Mouse (Mus musculus): ENCODE data around the gene Ccdc171. TPM values are rescaled to one million over a fixed set of nuclear protein-coding genes. Genes with fewer than 3 reads are reported as not detected.

Ccdc171 gene
- polyA plus RNA-seq, 1 experiment from 2014 or later: 2.4 TPM

GRCm38 (mm10) chr4:83742806-83743460 is 217.6 kb downstream of the Ccdc171 start:
- Histone ChIP-seq H3K4me1 (replicated peaks; ENCODE audit: insufficient read depth, low read length) (no peaks in the 10 kb centered on the region), H3K27me3 (ENCODE audit: insufficient read depth, low read length) (no peaks in the 10 kb centered on the region), H3K4me3 (replicated peaks; ENCODE audit: low read depth, low read length) (no peak overlapping the region), H3K9ac (ENCODE audit: low read depth, low read length) (no peak overlapping the region), H3K4me2 (ENCODE audit: low read length) (no peak overlapping the region), H3K27ac (no peak overlapping the region), H3K9me3 (replicated peaks; ENCODE audit: low read length) (no peaks in the 10 kb centered on the region), H3K36me3 (ENCODE audit: insufficient read depth, low read length) (no peaks in the 10 kb centered on the region)
- ATAC-seq (replicated peaks; ENCODE audit: low FRiP score, low read depth): no peak
- WGBS: 38% methylated on average over 12 of the region's 12 CpGs
- TF ChIP-seq CTCF (IDR thresholded peaks at IDR 0.05; ENCODE audit: low read depth): no peak
- DNase-seq (ENCODE audit: low spot score): peak; percentile 18

- H3K27me3 ChIP-seq (ENCODE audit: insufficient read depth, low read length): no peaks in the 10 kb centered on the region
- DNase-seq (ENCODE audit: low spot score): no peak
- H3K4me1 ChIP-seq (replicated peaks; ENCODE audit: insufficient read depth, low read length): no peaks in the 10 kb centered on the region
- no peak overlapping the region for H3K4me3 ChIP-seq (replicated peaks; ENCODE audit: low read depth, low read length)
- WGBS: 93% methylated on average over 6 of the region's 6 CpGs
- H3K27ac ChIP-seq: no peak overlapping the region
- no peak overlapping the region for H3K4me2 ChIP-seq (ENCODE audit: low read length)
- no peak for TF ChIP-seq CTCF (IDR thresholded peaks at IDR 0.05; ENCODE audit: low read depth)
- no peaks in the 10 kb centered on the region; the same call in 1 of the 2 replicates for H3K9me3 ChIP-seq (replicated peaks; ENCODE audit: low read length)
- no peaks in the 10 kb centered on the region for H3K36me3 ChIP-seq (ENCODE audit: insufficient read depth, low read length)
- no peak for ATAC-seq (replicated peaks; ENCODE audit: low FRiP score, low read depth)
- no peak overlapping the region for H3K9ac ChIP-seq (ENCODE audit: low read depth, low read length)
Measured at GRCm38 (mm10) chr4:83775136-83775535, 249.8 kb downstream of the Ccdc171 start.

- TF ChIP-seq CTCF (IDR thresholded peaks at IDR 0.05; ENCODE audit: low read depth): no peak
- no peaks in the 10 kb centered on the region for H3K27me3 ChIP-seq (ENCODE audit: insufficient read depth, low read length)
- no peaks in the 10 kb centered on the region; the same call in 1 of the 2 replicates for H3K9me3 ChIP-seq (replicated peaks; ENCODE audit: low read length)
- ATAC-seq (replicated peaks; ENCODE audit: low FRiP score, low read depth) (0 out of 2 replicates have a peak, but pooled peaks have one; percentile 36), DNase-seq (ENCODE audit: low spot score) (no peak)
- H3K4me2 ChIP-seq (ENCODE audit: low read length): no peak overlapping the region
- no peaks in the 10 kb centered on the region for H3K36me3 ChIP-seq (ENCODE audit: insufficient read depth, low read length)
- no peak overlapping the region for H3K4me3 ChIP-seq (replicated peaks; ENCODE audit: low read depth, low read length)
- H3K27ac ChIP-seq: no peak overlapping the region
- 91% methylated on average over 4 of the region's 4 CpGs for WGBS
- H3K9ac ChIP-seq (ENCODE audit: low read depth, low read length): no peak overlapping the region
- H3K4me1 ChIP-seq (replicated peaks; ENCODE audit: insufficient read depth, low read length): no peaks in the 10 kb centered on the region
Measured at GRCm38 (mm10) chr4:83780044-83780443, 254.7 kb downstream of the Ccdc171 start.

- Histone ChIP-seq H3K27ac (no peak overlapping the region), H3K36me3 (ENCODE audit: insufficient read depth, low read length) (no peaks in the 10 kb centered on the region), H3K27me3 (ENCODE audit: insufficient read depth, low read length) (no peaks in the 10 kb centered on the region), H3K9me3 (replicated peaks; ENCODE audit: low read length) (no peaks in the 10 kb centered on the region), H3K4me1 (replicated peaks; ENCODE audit: insufficient read depth, low read length) (no peaks in the 10 kb centered on the region), H3K9ac (ENCODE audit: low read depth, low read length) (no peak overlapping the region), H3K4me3 (replicated peaks; ENCODE audit: low read depth, low read length) (no peak overlapping the region), H3K4me2 (ENCODE audit: low read length) (no peak overlapping the region)
- ATAC-seq (replicated peaks; ENCODE audit: low FRiP score, low read depth) (no peak), DNase-seq (ENCODE audit: low spot score) (no peak)
- no peak for TF ChIP-seq CTCF (IDR thresholded peaks at IDR 0.05; ENCODE audit: low read depth)
- 93% methylated on average over 2 of the region's 2 CpGs for WGBS
Measured at GRCm38 (mm10) chr4:83785115-83785514, 259.8 kb downstream of the Ccdc171 start.

- DNase-seq (ENCODE audit: low spot score): no peak
- H3K27ac ChIP-seq: no peak overlapping the region
- WGBS: 33% methylated on average over 13 of the region's 13 CpGs
- TF ChIP-seq CTCF (IDR thresholded peaks at IDR 0.05; ENCODE audit: low read depth): no peak; the same call in 1 of the 2 replicates
- H3K4me3 ChIP-seq (replicated peaks; ENCODE audit: low read depth, low read length): no peak overlapping the region
- no peaks in the 10 kb centered on the region for H3K36me3 ChIP-seq (ENCODE audit: insufficient read depth, low read length)
- no peaks in the 10 kb centered on the region for H3K27me3 ChIP-seq (ENCODE audit: insufficient read depth, low read length)
- no peak overlapping the region for H3K9ac ChIP-seq (ENCODE audit: low read depth, low read length)
- no peaks in the 10 kb centered on the region for H3K4me1 ChIP-seq (replicated peaks; ENCODE audit: insufficient read depth, low read length)
- H3K4me2 ChIP-seq (ENCODE audit: low read length): no peak overlapping the region
- no peaks in the 10 kb centered on the region for H3K9me3 ChIP-seq (replicated peaks; ENCODE audit: low read length)
- no peak for ATAC-seq (replicated peaks; ENCODE audit: low FRiP score, low read depth)
Measured at GRCm38 (mm10) chr4:83791811-83792210, 266.5 kb downstream of the Ccdc171 start.

- ATAC-seq (replicated peaks; ENCODE audit: low FRiP score, low read depth) (no peak), DNase-seq (ENCODE audit: low spot score) (peak; percentile 89)
- Histone ChIP-seq H3K36me3 (ENCODE audit: insufficient read depth, low read length) (no peaks in the 10 kb centered on the region), H3K27me3 (ENCODE audit: insufficient read depth, low read length) (no peaks in the 10 kb centered on the region), H3K4me2 (ENCODE audit: low read length) (peak overlapping the region; percentile 34; the same call in 1 of the 2 replicates), H3K4me1 (replicated peaks; ENCODE audit: insufficient read depth, low read length) (no peaks in the 10 kb centered on the region), H3K9ac (ENCODE audit: low read depth, low read length) (no peak overlapping the region), H3K27ac (no peak overlapping the region), H3K4me3 (replicated peaks; ENCODE audit: low read depth, low read length) (no peak overlapping the region), H3K9me3 (replicated peaks; ENCODE audit: low read length) (no peaks in the 10 kb centered on the region)
- peak; percentile 93 for TF ChIP-seq CTCF (IDR thresholded peaks at IDR 0.05; ENCODE audit: low read depth)
- WGBS: 17% methylated on average over 9 of the region's 9 CpGs
Measured at GRCm38 (mm10) chr4:83794315-83794922, 269.1 kb downstream of the Ccdc171 start.
